Mouse (Mus musculus): Measurements from ENCODE around the gene Ticam1. TPM values are rescaled to one million over a fixed set of nuclear protein-coding genes. Genes with fewer than 3 reads are reported as not detected.

Ticam1 gene
- total RNA-seq, 1 experiment, result 2.8 TPM

DNA sequence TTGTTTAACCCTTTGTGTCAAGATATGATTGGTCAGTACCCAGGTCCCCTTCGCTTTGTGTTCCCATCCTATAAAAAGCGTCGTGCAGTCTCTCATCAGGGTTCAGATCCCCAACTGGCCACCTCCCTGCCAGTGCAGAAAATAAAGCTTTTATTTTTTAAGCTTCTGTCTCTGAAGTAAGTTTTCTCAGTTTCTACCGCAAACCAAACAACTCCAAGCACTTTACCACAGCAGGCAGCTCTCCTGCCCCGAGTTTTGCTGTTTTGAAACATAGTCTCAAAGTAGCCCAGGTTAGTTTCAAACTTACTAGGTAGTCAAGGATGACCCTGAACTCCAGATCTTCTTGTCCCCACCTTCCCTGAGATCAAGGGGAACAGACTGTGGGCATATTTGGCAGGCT lies 1.8 kb upstream of the Ticam1 start:
- no peak overlapping the region for H3K9ac ChIP-seq (ENCODE audit: insufficient read depth, low read depth, low read length, poor library complexity, severe bottlenecking)
- H3K27ac ChIP-seq (ENCODE audit: insufficient read depth, low read depth, low read length, poor library complexity, severe bottlenecking), result no peak overlapping the region
- H3K4me3 ChIP-seq (ENCODE audit: insufficient read depth in 1 of 2, low read depth in 1 of 2, low read length in 2 of 2, poor library complexity in 1 of 2, severe bottlenecking in 1 of 2), result no peak overlapping the region
- H3K4me1 ChIP-seq (ENCODE audit: control insufficient read depth in 2 of 2, insufficient read depth in 2 of 2, low read length in 2 of 2, poor library complexity in 1 of 2), result peaks cover 8 to 12% of the 10 kb centered on the region in 2 experiments; a peak in 3 of 4 replicates
- no peak for TF ChIP-seq CHD2 (IDR thresholded peaks at IDR 0.05; ENCODE audit: low read depth, low read length)
- no peak for TF ChIP-seq MAFK (IDR thresholded peaks at IDR 0.05; ENCODE audit: insufficient read depth, low read depth, low read length)
- no peak for TF ChIP-seq ZC3H11A (IDR thresholded peaks at IDR 0.05; ENCODE audit: borderline replicate concordance, low read depth, low read length)
- TF ChIP-seq ZNF384 (IDR thresholded peaks at IDR 0.05; ENCODE audit: low read depth, low read length), result no peak
- no peak for TF ChIP-seq HCFC1 (IDR thresholded peaks at IDR 0.05; ENCODE audit: borderline replicate concordance, insufficient read depth, low read length)
- H3K9me3 ChIP-seq (ENCODE audit: control insufficient read depth, insufficient read depth, low read depth, low read length), result no peaks in the 10 kb centered on the region
- no peak for DNase-seq (ENCODE audit: low read depth, low spot score)
- in situ Hi-C loops (cut with MboI; ENCODE audit: low sequenced_read_pairs in 2 of 2, unreplicated experiment in 2 of 2), result no loop called here
- H3K36me3 ChIP-seq (ENCODE audit: control insufficient read depth, insufficient read depth, low read length, poor library complexity, severe bottlenecking), result peaks cover 27% of the 10 kb centered on the region

GRCm38 (mm10) chr17:56277567-56277893 lies 944 bp upstream of the Ticam1 start:
- TF ChIP-seq HCFC1 (IDR thresholded peaks at IDR 0.05; ENCODE audit: borderline replicate concordance, insufficient read depth, low read length) (no peak), CHD2 (IDR thresholded peaks at IDR 0.05; ENCODE audit: low read depth, low read length) (no peak), MAFK (IDR thresholded peaks at IDR 0.05; ENCODE audit: insufficient read depth, low read depth, low read length) (no peak), ZNF384 (IDR thresholded peaks at IDR 0.05; ENCODE audit: low read depth, low read length) (no peak), ZC3H11A (IDR thresholded peaks at IDR 0.05; ENCODE audit: borderline replicate concordance, low read depth, low read length) (no peak)
- H3K36me3 ChIP-seq (ENCODE audit: control insufficient read depth, insufficient read depth, low read length, poor library complexity, severe bottlenecking), result peaks cover 20% of the 10 kb centered on the region
- in situ Hi-C loops (cut with MboI; ENCODE audit: low sequenced_read_pairs in 2 of 2, unreplicated experiment in 2 of 2), result no loop called here
- no peaks in the 10 kb centered on the region for H3K9me3 ChIP-seq (ENCODE audit: control insufficient read depth, insufficient read depth, low read depth, low read length)
- no peak overlapping the region for H3K27ac ChIP-seq (ENCODE audit: insufficient read depth, low read depth, low read length, poor library complexity, severe bottlenecking)
- no peak for DNase-seq (ENCODE audit: low read depth, low spot score)
- H3K9ac ChIP-seq (ENCODE audit: insufficient read depth, low read depth, low read length, poor library complexity, severe bottlenecking), result no peak overlapping the region
- H3K4me1 ChIP-seq (ENCODE audit: control insufficient read depth in 2 of 2, insufficient read depth in 2 of 2, low read length in 2 of 2, poor library complexity in 1 of 2), result peaks cover 8 to 11% of the 10 kb centered on the region in 2 experiments; a peak in 3 of 4 replicates
- no peak overlapping the region for H3K4me3 ChIP-seq (ENCODE audit: insufficient read depth in 1 of 2, low read depth in 1 of 2, low read length in 2 of 2, poor library complexity in 1 of 2, severe bottlenecking in 1 of 2)

DNA sequence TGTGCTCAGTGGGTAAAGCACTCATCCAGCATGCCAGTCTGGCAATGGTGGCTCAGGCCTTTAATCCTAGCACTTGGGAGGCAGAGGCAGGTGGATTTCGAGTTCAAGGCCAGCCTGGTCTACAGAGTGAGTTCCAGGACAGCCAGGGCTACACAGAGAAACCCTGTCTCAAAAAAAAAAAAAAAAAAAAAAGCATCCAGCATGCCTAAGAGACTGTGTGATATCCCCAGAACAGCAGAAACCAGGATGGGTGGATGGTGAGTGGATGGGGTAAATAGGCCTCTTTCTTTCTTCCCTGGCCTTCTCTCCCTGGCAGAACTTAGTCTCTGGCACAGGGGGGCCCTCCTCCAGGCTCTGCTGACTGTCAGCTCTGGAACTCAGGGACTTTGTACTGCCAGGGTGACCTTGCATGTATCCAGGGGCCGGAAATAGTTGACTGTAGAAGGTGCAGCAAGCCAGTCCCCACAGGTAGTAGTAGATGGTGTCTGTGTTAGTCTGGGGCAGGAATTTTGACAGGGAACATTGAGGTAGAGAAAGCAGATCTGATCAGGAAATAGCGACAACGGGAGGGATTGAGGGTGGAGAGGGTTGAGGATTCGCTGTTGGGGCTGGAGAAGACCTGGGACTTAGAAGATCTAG lies 625 bp downstream of the Ticam1 start:
- TF ChIP-seq ZNF384 (IDR thresholded peaks at IDR 0.05; ENCODE audit: low read depth, low read length) (peak; percentile 31; the same call in 1 of the 2 replicates), MAFK (IDR thresholded peaks at IDR 0.05; ENCODE audit: insufficient read depth, low read depth, low read length) (no peak)
- Histone ChIP-seq H3K9me3 (ENCODE audit: control insufficient read depth, insufficient read depth, low read depth, low read length) (no peaks in the 10 kb centered on the region), H3K4me3 (ENCODE audit: insufficient read depth in 1 of 2, low read depth in 1 of 2, low read length in 2 of 2, poor library complexity in 1 of 2, severe bottlenecking in 1 of 2) (peak overlapping the region; percentile 73 to 82), H3K9ac (ENCODE audit: insufficient read depth, low read depth, low read length, poor library complexity, severe bottlenecking) (peak overlapping the region; percentile 78), H3K4me1 (ENCODE audit: control insufficient read depth in 2 of 2, insufficient read depth in 2 of 2, low read length in 2 of 2, poor library complexity in 1 of 2) (peaks cover 6 to 11% of the 10 kb centered on the region in 2 experiments; a peak in 3 of 4 replicates), H3K27ac (ENCODE audit: insufficient read depth, low read depth, low read length, poor library complexity, severe bottlenecking) (peak overlapping the region; percentile 52; the same call in 1 of the 2 replicates), H3K36me3 (ENCODE audit: control insufficient read depth, insufficient read depth, low read length, poor library complexity, severe bottlenecking) (peaks cover 18% of the 10 kb centered on the region)
- in situ Hi-C loops (cut with MboI; ENCODE audit: low sequenced_read_pairs in 2 of 2, unreplicated experiment in 2 of 2), result no loop called here
- DNase-seq (ENCODE audit: low read depth, low spot score), result no peak

DNA sequence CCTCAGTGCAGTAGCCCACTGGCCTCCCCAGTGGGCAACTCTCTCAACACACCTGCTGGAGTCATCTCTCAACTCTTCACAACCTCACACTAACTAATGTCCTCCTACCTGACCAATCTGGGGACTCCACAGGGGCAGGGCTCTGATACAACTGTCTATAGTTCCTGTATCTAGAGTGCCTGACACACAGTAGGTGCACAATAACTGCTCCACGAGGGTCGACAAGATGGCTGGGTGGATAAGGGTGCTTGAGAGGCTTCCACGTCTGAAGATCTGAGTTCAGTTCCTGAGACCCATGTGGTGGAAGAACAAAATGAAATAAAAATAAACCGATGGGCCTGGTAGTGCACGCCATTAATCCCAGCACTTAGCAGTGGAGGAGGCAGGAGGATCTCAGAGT lies 2.6 kb downstream of the Ticam1 start:
- H3K36me3 ChIP-seq (ENCODE audit: control insufficient read depth, insufficient read depth, low read length, poor library complexity, severe bottlenecking), result peaks cover 11% of the 10 kb centered on the region
- no peak for DNase-seq (ENCODE audit: low read depth, low spot score)
- H3K4me1 ChIP-seq (ENCODE audit: control insufficient read depth in 2 of 2, insufficient read depth in 2 of 2, low read length in 2 of 2, poor library complexity in 1 of 2), result peaks cover 5 to 6% of the 10 kb centered on the region in 2 experiments; a peak in 2 of 4 replicates
- no peak overlapping the region for H3K4me3 ChIP-seq (ENCODE audit: insufficient read depth in 1 of 2, low read depth in 1 of 2, low read length in 2 of 2, poor library complexity in 1 of 2, severe bottlenecking in 1 of 2)
- TF ChIP-seq ZC3H11A (IDR thresholded peaks at IDR 0.05; ENCODE audit: borderline replicate concordance, low read depth, low read length) (no peak), CHD2 (IDR thresholded peaks at IDR 0.05; ENCODE audit: low read depth, low read length) (no peak), ZNF384 (IDR thresholded peaks at IDR 0.05; ENCODE audit: low read depth, low read length) (no peak), MAFK (IDR thresholded peaks at IDR 0.05; ENCODE audit: insufficient read depth, low read depth, low read length) (no peak), HCFC1 (IDR thresholded peaks at IDR 0.05; ENCODE audit: borderline replicate concordance, insufficient read depth, low read length) (no peak)
- no peaks in the 10 kb centered on the region for H3K9me3 ChIP-seq (ENCODE audit: control insufficient read depth, insufficient read depth, low read depth, low read length)
- no peak overlapping the region for H3K9ac ChIP-seq (ENCODE audit: insufficient read depth, low read depth, low read length, poor library complexity, severe bottlenecking)
- in situ Hi-C loops (cut with MboI; ENCODE audit: low sequenced_read_pairs in 2 of 2, unreplicated experiment in 2 of 2), result no loop called here
- no peak overlapping the region for H3K27ac ChIP-seq (ENCODE audit: insufficient read depth, low read depth, low read length, poor library complexity, severe bottlenecking)

All from ES-E14 (cell line).